In genomic region chr9:15574750-15575454, GRCm38 (mm10) we compare ENCODE assay signal across 25 mouse cellular contexts. TPM values are rescaled to one million over a fixed set of nuclear protein-coding genes. Genes with fewer than 3 reads are reported as not detected.
DNase-seq lines count a peak whose midpoint lies in the region; ATAC-seq lines count a peak whose summit lies in the region.
"Had no signal": no experiment of that assay in that cellular context is flagged by ENCODE, and none has a peak within 500 bp of the region (broad histone marks: within the 10 kb centered on the region; RNA-seq: fewer than 3 reads in every experiment).

No protein-coding gene starts in this region.

- H3K4me2 ChIP-seq in forebrain, embryonic 14.5 days (ENCODE audit: low read length): no peak overlapping the region
- peak overlapping the region; percentile 37 for H3K4me2 ChIP-seq in limb, embryonic 13.5 days (replicated peaks)
- H3K4me2 ChIP-seq: embryonic facial prominence, embryonic 13.5 days; heart, embryonic 11.5 days; intestine, embryonic 15.5 days; liver, embryonic 15.5 days; lung, embryonic 15.5 days had no signal

- no peaks in the 10 kb centered on the region for H3K9me3 ChIP-seq in forebrain, embryonic 14.5 days (replicated peaks; ENCODE audit: control insufficient read depth, low read length)
- H3K9me3 ChIP-seq in forebrain, embryonic 10.5 days: no peaks in the 10 kb centered on the region
- H3K9me3 ChIP-seq in limb, embryonic 13.5 days: no peaks in the 10 kb centered on the region
- H3K9me3 ChIP-seq: embryonic facial prominence, embryonic 13.5 days; hindbrain, embryonic 10.5 days; intestine, embryonic 15.5 days; liver, embryonic 15.5 days; lung, embryonic 15.5 days had no signal

- DNase-seq in forebrain, embryonic 14.5 days (ENCODE audit: low spot score): peak; percentile 23
- no peak for DNase-seq in forebrain, embryonic 10.5 days (ENCODE audit: extremely low spot score, low spot score)
- DNase-seq in A20 (ENCODE audit: low read depth, low spot score) (peak; percentile 90), R1 (ENCODE audit: low read depth, low spot score) (peak; percentile 26)
- no peak for DNase-seq in frontal cortex, postnatal 36 days (ENCODE audit: low spot score in 2 of 2)
- no peak for DNase-seq in urinary bladder, postnatal 36 days (ENCODE audit: low spot score in 2 of 2)
- DNase-seq: adrenal gland, postnatal 25 days; cerebellum, adult 9-10 months; gastrocnemius, postnatal 10 days; kidney, adult 8-10 months; kidney, postnatal 14 days; liver; lung, postnatal 4 days; right cerebral cortex, postnatal 14 days; thymus, adult 2 months had no signal

- no peak overlapping the region for H3K4me3 ChIP-seq in forebrain, embryonic 14.5 days (ENCODE audit: low read depth, low read length)
- no peak overlapping the region for H3K4me3 ChIP-seq in forebrain, embryonic 10.5 days
- H3K4me3 ChIP-seq in limb, embryonic 13.5 days: no peak overlapping the region
- H3K4me3 ChIP-seq: embryonic facial prominence, embryonic 13.5 days; erythroblast, embryonic 14.5 days; hindbrain, embryonic 10.5 days; intestine, embryonic 15.5 days; liver, embryonic 15.5 days; lung, embryonic 15.5 days had no signal

- no peaks in the 10 kb centered on the region for H3K4me1 ChIP-seq in forebrain, embryonic 14.5 days (ENCODE audit: control insufficient read depth, insufficient read depth, low read length)
- H3K4me1 ChIP-seq in forebrain, embryonic 10.5 days: 0 out of 2 replicates have a peak, but pooled peaks cover 3% of the 10 kb centered on the region
- peaks cover 12% of the 10 kb centered on the region for H3K4me1 ChIP-seq in limb, embryonic 13.5 days
- H3K4me1 ChIP-seq: hindbrain, embryonic 10.5 days; intestine, embryonic 15.5 days; liver, embryonic 15.5 days; lung, embryonic 15.5 days had no signal

- no peak for ATAC-seq in forebrain, embryonic 14.5 days
- peak; percentile 69; the same call in 1 of the 2 replicates for ATAC-seq in limb, embryonic 13.5 days (ENCODE audit: low FRiP score, low read depth)
- ATAC-seq: hindbrain, embryonic 16.5 days; intestine, embryonic 15.5 days had no signal

- H3K27ac ChIP-seq in forebrain, embryonic 14.5 days (ENCODE audit: low read depth, low read length): no peak overlapping the region
- H3K27ac ChIP-seq in forebrain, embryonic 10.5 days: no peak overlapping the region
- H3K27ac ChIP-seq in limb, embryonic 13.5 days: no peak overlapping the region
- H3K27ac ChIP-seq: embryonic facial prominence, embryonic 13.5 days; hindbrain, embryonic 10.5 days; intestine, embryonic 15.5 days; liver, embryonic 15.5 days; lung, embryonic 15.5 days; stomach, postnatal 0 days had no signal

- H3K36me3 ChIP-seq in forebrain, embryonic 14.5 days (ENCODE audit: control insufficient read depth, insufficient read depth, low read length): no peaks in the 10 kb centered on the region
- H3K36me3 ChIP-seq in forebrain, embryonic 10.5 days (replicated peaks): no peaks in the 10 kb centered on the region
- H3K36me3 ChIP-seq in limb, embryonic 13.5 days: no peaks in the 10 kb centered on the region
- H3K36me3 ChIP-seq: embryonic facial prominence, embryonic 13.5 days; hindbrain, embryonic 10.5 days; intestine, embryonic 15.5 days; liver, embryonic 15.5 days; lung, embryonic 15.5 days had no signal

- 51% methylated on average over 13 of the region's 13 CpGs for WGBS in forebrain, embryonic 14.5 days
- 81% methylated on average over 13 of the region's 13 CpGs for WGBS in forebrain, embryonic 10.5 days
- WGBS in limb, embryonic 13.5 days: 22% methylated on average over 13 of the region's 13 CpGs

- H3K9ac ChIP-seq in forebrain, embryonic 14.5 days (ENCODE audit: low read length): no peak overlapping the region
- H3K9ac ChIP-seq in limb, embryonic 13.5 days: no peak overlapping the region
- H3K9ac ChIP-seq: embryonic facial prominence, embryonic 13.5 days; intestine, embryonic 15.5 days; liver, embryonic 15.5 days; lung, embryonic 15.5 days had no signal

- H3K27me3 ChIP-seq in forebrain, embryonic 14.5 days (replicated peaks; ENCODE audit: control insufficient read depth, insufficient read depth, low read length): no peaks in the 10 kb centered on the region
- no peaks in the 10 kb centered on the region for H3K27me3 ChIP-seq in forebrain, embryonic 10.5 days (ENCODE audit: poor library complexity, severe bottlenecking)
- H3K27me3 ChIP-seq in limb, embryonic 13.5 days: no peaks in the 10 kb centered on the region
- H3K27me3 ChIP-seq: embryonic facial prominence, embryonic 13.5 days; intestine, embryonic 15.5 days; liver, embryonic 15.5 days; lung, embryonic 15.5 days had no signal

RNA-seq across cellular contexts. Expression of gene Deup1, which starts 52.8 kb away (rescaled TPM):
- 2.0 and 2.2 TPM in 2 replicates for polyA plus RNA-seq in forebrain, embryonic 14.5 days (2014; fragmentation: Nextera tagmentation; extraction: Ambion mirVana)
- polyA plus RNA-seq in forebrain, embryonic 10.5 days (2016; fragmentation: Nextera tagmentation; extraction: Ambion mirVana): 1.0 and 1.3 TPM in 2 replicates
- 0.09 and 0.15 TPM in 2 replicates for polyA plus RNA-seq in limb, embryonic 13.5 days (2015; fragmentation: Nextera tagmentation; extraction: Ambion mirVana)

Comparison
In these comparisons a context has a peak if more than half of its experiments do, and no peak if none do; other contexts are left out.
1. DNase-seq: peak in forebrain, embryonic 14.5 days (single experiment), A20 (single experiment) and R1 (single experiment); none in forebrain, embryonic 10.5 days (single experiment), frontal cortex, postnatal 36 days (0 of 2) and urinary bladder, postnatal 36 days (0 of 2).